Mouse (Mus musculus): ENCODE results near the gene Spryd4. TPM values are rescaled to one million over a fixed set of nuclear protein-coding genes. Genes with fewer than 3 reads are reported as not detected.

Spryd4 gene
- polyA plus RNA-seq, 1 experiment from 2014 or later = 26.2 TPM

GRCm38 (mm10) chr10:128247020-128247732, 35.6 kb upstream of the Spryd4 start:
- 0 out of 2 replicates have a peak overlapping the region, but pooled peaks have one; percentile 17 for H3K27ac ChIP-seq (ENCODE audit: low read depth, low read length)
- ATAC-seq (ENCODE audit: insufficient read depth, low FRiP score, low TSS enrichment) (no peak), DNase-seq (ENCODE audit: low spot score) (no peak)
- no peak overlapping the region for H3K9ac ChIP-seq (ENCODE audit: low read length)
- no peak overlapping the region for H3K4me2 ChIP-seq (ENCODE audit: low read depth)
- no peaks in the 10 kb centered on the region for H3K27me3 ChIP-seq (ENCODE audit: control insufficient read depth, insufficient read depth, low read length)
- no peaks in the 10 kb centered on the region for H3K9me3 ChIP-seq (ENCODE audit: control insufficient read depth, low read length)
- no peak overlapping the region for H3K4me3 ChIP-seq (ENCODE audit: low read depth, low read length)
- H3K4me1 ChIP-seq (ENCODE audit: control insufficient read depth, insufficient read depth, low read length) = no peaks in the 10 kb centered on the region
- WGBS = 84% methylated on average over 17 of the region's 17 CpGs
- peaks cover 51% of the 10 kb centered on the region for H3K36me3 ChIP-seq (ENCODE audit: control insufficient read depth, insufficient read depth, low read length)

GRCm38 (mm10) chr10:128244121-128244520, 32.5 kb upstream of the Spryd4 start:
- Histone ChIP-seq H3K4me2 (ENCODE audit: low read depth) (no peak overlapping the region), H3K36me3 (ENCODE audit: control insufficient read depth, insufficient read depth, low read length) (peaks cover 28% of the 10 kb centered on the region), H3K27me3 (ENCODE audit: control insufficient read depth, insufficient read depth, low read length) (no peaks in the 10 kb centered on the region), H3K27ac (ENCODE audit: low read depth, low read length) (no peak overlapping the region), H3K4me1 (ENCODE audit: control insufficient read depth, insufficient read depth, low read length) (no peaks in the 10 kb centered on the region), H3K9ac (ENCODE audit: low read length) (no peak overlapping the region), H3K4me3 (ENCODE audit: low read depth, low read length) (no peak overlapping the region), H3K9me3 (ENCODE audit: control insufficient read depth, low read length) (no peaks in the 10 kb centered on the region)
- DNase-seq (ENCODE audit: low spot score) (no peak), ATAC-seq (ENCODE audit: insufficient read depth, low FRiP score, low TSS enrichment) (no peak)
- WGBS = 96% methylated on average over 15 of the region's 15 CpGs

GRCm38 (mm10) chr10:128243252-128243651, 31.6 kb upstream of the Spryd4 start:
- Histone ChIP-seq H3K36me3 (ENCODE audit: control insufficient read depth, insufficient read depth, low read length) (peaks cover 25% of the 10 kb centered on the region), H3K27ac (ENCODE audit: low read depth, low read length) (no peak overlapping the region), H3K9me3 (ENCODE audit: control insufficient read depth, low read length) (no peaks in the 10 kb centered on the region), H3K4me2 (ENCODE audit: low read depth) (no peak overlapping the region), H3K4me1 (ENCODE audit: control insufficient read depth, insufficient read depth, low read length) (no peaks in the 10 kb centered on the region), H3K4me3 (ENCODE audit: low read depth, low read length) (no peak overlapping the region), H3K9ac (ENCODE audit: low read length) (no peak overlapping the region), H3K27me3 (ENCODE audit: control insufficient read depth, insufficient read depth, low read length) (no peaks in the 10 kb centered on the region)
- ATAC-seq (ENCODE audit: insufficient read depth, low FRiP score, low TSS enrichment) (no peak), DNase-seq (ENCODE audit: low spot score) (no peak)
- WGBS = 97% methylated on average over 8 of the region's 8 CpGs

GRCm38 (mm10) chr10:128240131-128240530, 28.5 kb upstream of the Spryd4 start:
- no peak for ATAC-seq (ENCODE audit: insufficient read depth, low FRiP score, low TSS enrichment)
- no peak overlapping the region for H3K4me2 ChIP-seq (ENCODE audit: low read depth)
- H3K36me3 ChIP-seq (ENCODE audit: control insufficient read depth, insufficient read depth, low read length) = peaks cover 15% of the 10 kb centered on the region
- DNase-seq (ENCODE audit: low spot score) = no peak
- H3K27ac ChIP-seq (ENCODE audit: low read depth, low read length) = no peak overlapping the region
- no peak overlapping the region for H3K4me3 ChIP-seq (ENCODE audit: low read depth, low read length)
- no peaks in the 10 kb centered on the region for H3K4me1 ChIP-seq (ENCODE audit: control insufficient read depth, insufficient read depth, low read length)
- no peaks in the 10 kb centered on the region for H3K9me3 ChIP-seq (ENCODE audit: control insufficient read depth, low read length)
- H3K27me3 ChIP-seq (ENCODE audit: control insufficient read depth, insufficient read depth, low read length) = no peaks in the 10 kb centered on the region
- WGBS = 96% methylated on average over 18 of the region's 18 CpGs
- H3K9ac ChIP-seq (ENCODE audit: low read length) = no peak overlapping the region

- 93% methylated on average over 4 of the region's 4 CpGs for WGBS
- Histone ChIP-seq H3K4me2 (ENCODE audit: low read depth) (no peak overlapping the region), H3K4me1 (ENCODE audit: control insufficient read depth, insufficient read depth, low read length) (no peaks in the 10 kb centered on the region), H3K9ac (ENCODE audit: low read length) (no peak overlapping the region), H3K4me3 (ENCODE audit: low read depth, low read length) (no peak overlapping the region), H3K27ac (ENCODE audit: low read depth, low read length) (no peak overlapping the region), H3K36me3 (ENCODE audit: control insufficient read depth, insufficient read depth, low read length) (peaks cover 11% of the 10 kb centered on the region), H3K27me3 (ENCODE audit: control insufficient read depth, insufficient read depth, low read length) (no peaks in the 10 kb centered on the region), H3K9me3 (ENCODE audit: control insufficient read depth, low read length) (no peaks in the 10 kb centered on the region)
- DNase-seq (ENCODE audit: low spot score) = no peak
- ATAC-seq (ENCODE audit: insufficient read depth, low FRiP score, low TSS enrichment) = no peak
These were observed 27.5 kb upstream of the Spryd4 start for GRCm38 (mm10) chr10:128239140-128239539.

- DNase-seq (ENCODE audit: low spot score) (no peak), ATAC-seq (ENCODE audit: insufficient read depth, low FRiP score, low TSS enrichment) (no peak)
- no peaks in the 10 kb centered on the region for H3K9me3 ChIP-seq (ENCODE audit: control insufficient read depth, low read length)
- 93% methylated on average over 15 of the region's 15 CpGs for WGBS
- H3K9ac ChIP-seq (ENCODE audit: low read length) = no peak overlapping the region
- H3K4me3 ChIP-seq (ENCODE audit: low read depth, low read length) = no peak overlapping the region
- H3K27me3 ChIP-seq (ENCODE audit: control insufficient read depth, insufficient read depth, low read length) = no peaks in the 10 kb centered on the region
- H3K4me1 ChIP-seq (ENCODE audit: control insufficient read depth, insufficient read depth, low read length) = no peaks in the 10 kb centered on the region; the same call in 1 of the 2 replicates
- H3K36me3 ChIP-seq (ENCODE audit: control insufficient read depth, insufficient read depth, low read length) = peaks cover 8% of the 10 kb centered on the region
- H3K4me2 ChIP-seq (ENCODE audit: low read depth) = no peak overlapping the region
- no peak overlapping the region for H3K27ac ChIP-seq (ENCODE audit: low read depth, low read length)
These were observed 26.3 kb upstream of the Spryd4 start for GRCm38 (mm10) chr10:128237807-128238480.

GRCm38 (mm10) chr10:128236321-128236720, 24.7 kb upstream of the Spryd4 start:
- no peak overlapping the region for H3K4me2 ChIP-seq (ENCODE audit: low read depth)
- ATAC-seq (ENCODE audit: insufficient read depth, low FRiP score, low TSS enrichment) (no peak), DNase-seq (ENCODE audit: low spot score) (no peak)
- H3K9me3 ChIP-seq (ENCODE audit: control insufficient read depth, low read length) = no peaks in the 10 kb centered on the region
- H3K36me3 ChIP-seq (ENCODE audit: control insufficient read depth, insufficient read depth, low read length) = peaks cover 4% of the 10 kb centered on the region; the same call in 1 of the 2 replicates
- no peak overlapping the region for H3K27ac ChIP-seq (ENCODE audit: low read depth, low read length)
- no peaks in the 10 kb centered on the region for H3K27me3 ChIP-seq (ENCODE audit: control insufficient read depth, insufficient read depth, low read length)
- no peak overlapping the region for H3K9ac ChIP-seq (ENCODE audit: low read length)
- WGBS = 76% methylated on average over 4 of the region's 4 CpGs
- H3K4me3 ChIP-seq (ENCODE audit: low read depth, low read length) = no peak overlapping the region
- no peaks in the 10 kb centered on the region; the same call in 1 of the 2 replicates for H3K4me1 ChIP-seq (ENCODE audit: control insufficient read depth, insufficient read depth, low read length)

GRCm38 (mm10) chr10:128232420-128232985, 20.9 kb upstream of the Spryd4 start:
- no peak for DNase-seq (ENCODE audit: low spot score)
- 0% methylated on average over 14 of the region's 14 CpGs for WGBS
- Histone ChIP-seq H3K27me3 (ENCODE audit: control insufficient read depth, insufficient read depth, low read length) (no peaks in the 10 kb centered on the region), H3K9ac (ENCODE audit: low read length) (peak overlapping the region; percentile 80), H3K4me2 (ENCODE audit: low read depth) (peak overlapping the region; percentile 71), H3K4me3 (ENCODE audit: low read depth, low read length) (peak overlapping the region; percentile 73), H3K36me3 (ENCODE audit: control insufficient read depth, insufficient read depth, low read length) (no peaks in the 10 kb centered on the region), H3K4me1 (ENCODE audit: control insufficient read depth, insufficient read depth, low read length) (peaks cover 5% of the 10 kb centered on the region; the same call in 1 of the 2 replicates), H3K9me3 (ENCODE audit: control insufficient read depth, low read length) (no peaks in the 10 kb centered on the region), H3K27ac (ENCODE audit: low read depth, low read length) (peak overlapping the region; percentile 85)
- peak; percentile 45 for ATAC-seq (ENCODE audit: insufficient read depth, low FRiP score, low TSS enrichment)
